9 mouse cellular contexts compared by ENCODE assay signal in the genomic region with DNA sequence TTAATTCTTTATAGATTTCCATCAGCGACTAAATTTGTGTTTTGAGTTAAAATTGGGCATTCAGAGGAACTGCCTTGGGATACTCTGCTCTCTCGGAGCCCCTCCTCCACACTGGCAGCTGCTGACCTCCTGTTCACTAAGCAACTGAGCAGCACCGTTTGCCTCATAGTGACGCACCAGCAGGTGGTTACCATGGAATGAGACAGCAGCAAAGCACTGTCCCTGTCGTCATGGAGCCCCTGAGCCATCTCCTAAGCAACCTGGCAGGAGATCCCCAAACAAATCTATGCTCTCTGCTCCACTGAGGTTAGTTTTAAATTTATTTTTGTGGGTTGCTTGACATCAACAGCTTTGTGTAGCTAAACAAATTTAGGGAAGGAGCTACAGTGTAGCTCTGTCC.
DNase-seq lines count a peak whose midpoint lies in the region; ATAC-seq and TF ChIP-seq lines count a peak whose summit lies in the region.
"Had no signal": no experiment of that assay in that cellular context is flagged by ENCODE, and none has a peak within 500 bp of the region (broad histone marks: within the 10 kb centered on the region; RNA-seq: fewer than 3 reads in every experiment).

No protein-coding gene starts in this region.

- DNase-seq in adrenal gland, postnatal 10 days: peak; percentile 51
- peak; percentile 71 to 77 for DNase-seq in layer of hippocampus, postnatal 10 days (ENCODE audit: low spot score in 2 of 2)
- DNase-seq in thymus, postnatal 14 days: no peak
- no peak for DNase-seq in urinary bladder, postnatal 36 days (ENCODE audit: low spot score in 2 of 2)
- no peak for DNase-seq in gastrocnemius, adult 8-10 months (ENCODE audit: low spot score in 2 of 2)

- peak; percentile 94 for ATAC-seq in forebrain, embryonic 15.5 days (replicated peaks)
- ATAC-seq in neural tube, embryonic 14.5 days (ENCODE audit: low read depth): peak; percentile 96

- H3K27me3 ChIP-seq in ES-Bruce4 (ENCODE audit: control insufficient read depth, insufficient read depth, low read length, poor library complexity, severe bottlenecking): no peaks in the 10 kb centered on the region
- no peaks in the 10 kb centered on the region for H3K27me3 ChIP-seq in forebrain, embryonic 15.5 days
- H3K27me3 ChIP-seq in neural tube, embryonic 14.5 days (ENCODE audit: control insufficient read depth, insufficient read depth, low read length): no peaks in the 10 kb centered on the region
- H3K27me3 ChIP-seq: heart, embryonic 15.5 days had no signal

- no peaks in the 10 kb centered on the region for H3K9me3 ChIP-seq in ES-Bruce4 (replicated peaks; ENCODE audit: control insufficient read depth, insufficient read depth, low read length, poor library complexity, severe bottlenecking)
- H3K9me3 ChIP-seq in forebrain, embryonic 15.5 days: no peaks in the 10 kb centered on the region
- H3K9me3 ChIP-seq in neural tube, embryonic 14.5 days (ENCODE audit: control insufficient read depth, low read length): no peaks in the 10 kb centered on the region
- H3K9me3 ChIP-seq: heart, embryonic 15.5 days had no signal

- H3K36me3 ChIP-seq in ES-Bruce4 (ENCODE audit: control insufficient read depth, insufficient read depth, low read length, poor library complexity, severe bottlenecking): no peaks in the 10 kb centered on the region
- H3K36me3 ChIP-seq in forebrain, embryonic 15.5 days: no peaks in the 10 kb centered on the region
- no peaks in the 10 kb centered on the region for H3K36me3 ChIP-seq in neural tube, embryonic 14.5 days (ENCODE audit: control insufficient read depth, insufficient read depth, low read length)
- H3K36me3 ChIP-seq: heart, embryonic 15.5 days had no signal

- 5% methylated on average over 5 of the region's 5 CpGs for WGBS in forebrain, embryonic 15.5 days
- WGBS in neural tube, embryonic 14.5 days: 6% methylated on average over 5 of the region's 5 CpGs

- no peak overlapping the region for H3K4me2 ChIP-seq in forebrain, embryonic 15.5 days (replicated peaks)
- H3K4me2 ChIP-seq in neural tube, embryonic 14.5 days (ENCODE audit: low read depth, low read length): no peak overlapping the region
- H3K4me2 ChIP-seq: heart, embryonic 15.5 days had no signal

- no peak for TF ChIP-seq POLR2A in ES-Bruce4 (IDR thresholded peaks at IDR 0.05; ENCODE audit: insufficient read depth, low read length)

- no peak overlapping the region for H3K4me3 ChIP-seq in ES-Bruce4 (ENCODE audit: low read depth, low read length)
- H3K4me3 ChIP-seq in forebrain, embryonic 15.5 days: no peak overlapping the region
- H3K4me3 ChIP-seq in neural tube, embryonic 14.5 days (ENCODE audit: low read depth, low read length): no peak overlapping the region
- H3K4me3 ChIP-seq: heart, embryonic 15.5 days had no signal

- peaks cover 7% of the 10 kb centered on the region for H3K4me1 ChIP-seq in ES-Bruce4 (ENCODE audit: control insufficient read depth, insufficient read depth, low read length)
- H3K4me1 ChIP-seq in forebrain, embryonic 15.5 days: peaks cover 11% of the 10 kb centered on the region
- no peaks in the 10 kb centered on the region for H3K4me1 ChIP-seq in neural tube, embryonic 14.5 days (ENCODE audit: control insufficient read depth, insufficient read depth, low read length)
- H3K4me1 ChIP-seq: heart, embryonic 15.5 days had no signal

- H3K9ac ChIP-seq in ES-Bruce4 (ENCODE audit: low read depth, poor library complexity, severe bottlenecking): no peak overlapping the region
- no peak overlapping the region for H3K9ac ChIP-seq in forebrain, embryonic 15.5 days (replicated peaks)
- H3K9ac ChIP-seq in neural tube, embryonic 14.5 days (replicated peaks; ENCODE audit: low read depth, low read length): no peak overlapping the region
- H3K9ac ChIP-seq: heart, embryonic 15.5 days had no signal

- TF ChIP-seq CTCF in ES-Bruce4 (IDR thresholded peaks at IDR 0.05; ENCODE audit: low read depth, low read length): no peak

- peak; percentile 83 for TF ChIP-seq EP300 in ES-Bruce4 (IDR thresholded peaks at IDR 0.05; ENCODE audit: insufficient read depth, low read depth, low read length)

- no peak overlapping the region for H3K27ac ChIP-seq in ES-Bruce4 (ENCODE audit: insufficient read depth, low read length)
- peak overlapping the region; percentile 47; the same call in 1 of the 2 replicates for H3K27ac ChIP-seq in forebrain, embryonic 15.5 days (replicated peaks)
- H3K27ac ChIP-seq in neural tube, embryonic 14.5 days (ENCODE audit: low read depth, low read length): peak overlapping the region; percentile 62; the same call in 1 of the 2 replicates
- H3K27ac ChIP-seq: heart, embryonic 15.5 days had no signal

Comparison
In these comparisons a context has a peak if more than half of its experiments do, and no peak if none do; other contexts are left out.
1. DNase-seq: peak in adrenal gland, postnatal 10 days (single experiment) and layer of hippocampus, postnatal 10 days (2 of 2); none in thymus, postnatal 14 days (single experiment), urinary bladder, postnatal 36 days (0 of 2) and gastrocnemius, adult 8-10 months (0 of 2).